Mouse (Mus musculus): ENCODE data around the gene Camk2b.

GRCm38 (mm10) chr11:6062329-6062728, 3.8 kb downstream of the Camk2b start:
- TF ChIP-seq CTCF (IDR thresholded peaks at IDR 0.05; ENCODE audit: low read depth), result no peak
- TF ChIP-seq EP300 (IDR thresholded peaks at IDR 0.05; ENCODE audit: low read depth), result no peak
